Mouse (Mus musculus) embryonic facial prominence, embryonic 11.5 days (tissue): Measurements from ENCODE around the gene Wsb1. TPM values are rescaled to one million over a fixed set of nuclear protein-coding genes. Genes with fewer than 3 reads are reported as not detected.
A peak's percentile ranks its signal among the peaks of the same experiment; 100 is the strongest.

Experiments
- ATAC-seq: fragments of 200-750 bp; cut with Nextera tagmentation; replicated peaks from 2 replicates; pipeline ENCODE4 v1.8.0; 2017; ENCODE audit warnings: low read depth; ENCODE audit not compliant: insufficient number of reproducible peaks, low FRiP score, low TSS enrichment
- DNase-seq: peaks from one replicate; pipeline ENCODE4 v3.0.0-alpha.2; 2015; ENCODE audit warnings: low spot score
- H3K27ac ChIP-seq: fragments of 300-500 bp; sonication (generic); replicated peaks from 2 replicates; pipeline ENCODE4 v1.5.1; 2014; ENCODE audit warnings: mild to moderate bottlenecking, low read depth, low read length, control low read depth
- H3K27me3 ChIP-seq: fragments of 300-500 bp; sonication (generic); 2 replicates; pipeline ENCODE4 v1.6.1; 2014; ENCODE audit warnings: mild to moderate bottlenecking, low read length, moderate library complexity, mixed read lengths; ENCODE audit not compliant: control insufficient read depth, insufficient read depth
- H3K36me3 ChIP-seq: fragments of 300-500 bp; sonication (generic); replicated peaks from 2 replicates; pipeline ENCODE4 v1.6.1; 2014; ENCODE audit warnings: low read depth, mild to moderate bottlenecking, low read length, moderate library complexity, mixed read lengths; ENCODE audit not compliant: control insufficient read depth, insufficient read depth
- H3K4me1 ChIP-seq: fragments of 300-500 bp; sonication (generic); 2 replicates; pipeline ENCODE4 v1.6.1; 2014; ENCODE audit warnings: low read length, mixed read lengths; ENCODE audit not compliant: control insufficient read depth, insufficient read depth
- H3K4me2 ChIP-seq: fragments of 300-500 bp; sonication (generic); 2 replicates; pipeline ENCODE4 v1.6.1; 2014; ENCODE audit warnings: low read depth, mild to moderate bottlenecking, control low read depth, low read length, moderate library complexity
- H3K4me3 ChIP-seq: fragments of 300-500 bp; sonication (generic); 2 replicates; pipeline ENCODE4 v1.5.1; 2014; ENCODE audit warnings: low read depth, low read length, control low read depth
- H3K9ac ChIP-seq: fragments of 300-500 bp; sonication (generic); replicated peaks from 2 replicates; pipeline ENCODE4 v1.6.1; 2014; ENCODE audit warnings: mild to moderate bottlenecking, control low read depth, low read length
- H3K9me3 ChIP-seq: fragments of 300-500 bp; sonication (generic); replicated peaks from 2 replicates; pipeline ENCODE4 v1.6.1; 2016; ENCODE audit warnings: mild to moderate bottlenecking, low read length, inconsistent platforms, mixed read lengths; ENCODE audit not compliant: control insufficient read depth
- WGBS: fragments of 180-500 bp; shearing (Covaris S2); extraction: QIAGEN DNeasy Blood & Tissue Kit; methylation state at CpG from one replicate; pipeline ENCODE4 v1.1.7; 2014; 5-methylcytosine and 5-hydroxymethylcytosine counted together
- polyA plus RNA-seq: library from polyadenylated mRNA; unstranded; fragments of >200 nt; fragmentation: Nextera tagmentation; extraction: Ambion mirVana; gene quantifications from 2 replicates; pipeline ENCODE4 v1.2.1, GENCODE M21; 2014

Gene Wsb1
- polyA plus RNA-seq, 1 experiment from 2014 or later: 480 TPM

DNA sequence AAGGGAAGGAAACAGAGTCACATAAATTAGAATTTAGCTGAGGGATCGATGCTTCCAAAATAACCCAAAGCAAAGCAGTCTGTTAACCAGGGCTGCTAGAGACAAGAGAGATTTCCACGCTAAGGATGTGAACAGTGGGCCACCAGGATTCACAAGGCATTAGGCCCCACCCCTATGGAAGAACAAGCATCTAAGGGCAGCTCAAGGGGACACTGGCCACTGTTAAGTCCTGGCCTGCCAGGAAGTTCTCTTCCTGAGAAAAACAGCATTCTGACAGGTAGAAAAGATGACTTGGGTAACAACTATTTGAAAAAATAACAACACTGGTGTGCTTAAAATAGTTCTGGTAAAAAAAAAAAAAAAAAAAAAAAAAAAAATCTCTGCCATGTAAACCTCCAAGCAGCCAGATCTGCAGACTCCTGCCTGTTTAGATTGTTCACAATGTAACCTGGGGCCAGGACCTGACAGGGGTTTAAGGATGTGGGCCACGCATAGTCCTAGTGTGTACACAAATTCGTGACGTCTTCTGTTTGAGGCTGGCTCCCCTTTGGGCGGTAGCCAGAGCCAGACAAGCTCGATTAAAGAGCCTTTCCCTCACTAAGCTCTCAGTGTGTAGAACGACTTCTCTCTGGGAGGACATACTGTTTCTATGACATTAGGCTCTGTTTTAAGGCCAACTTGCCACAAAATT, 35.4 kb downstream of the Wsb1 start:
- Histone ChIP-seq H3K27me3 (no peaks in the 10 kb centered on the region), H3K4me1 (no peaks in the 10 kb centered on the region), H3K4me2 (no peak overlapping the region), H3K36me3 (no peaks in the 10 kb centered on the region), H3K9ac (no peak overlapping the region), H3K4me3 (no peak overlapping the region), H3K27ac (no peak overlapping the region), H3K9me3 (no peaks in the 10 kb centered on the region)
- ATAC-seq (no peak), DNase-seq (no peak)
- WGBS: 77% methylated on average over 8 of the region's 8 CpGs

DNA sequence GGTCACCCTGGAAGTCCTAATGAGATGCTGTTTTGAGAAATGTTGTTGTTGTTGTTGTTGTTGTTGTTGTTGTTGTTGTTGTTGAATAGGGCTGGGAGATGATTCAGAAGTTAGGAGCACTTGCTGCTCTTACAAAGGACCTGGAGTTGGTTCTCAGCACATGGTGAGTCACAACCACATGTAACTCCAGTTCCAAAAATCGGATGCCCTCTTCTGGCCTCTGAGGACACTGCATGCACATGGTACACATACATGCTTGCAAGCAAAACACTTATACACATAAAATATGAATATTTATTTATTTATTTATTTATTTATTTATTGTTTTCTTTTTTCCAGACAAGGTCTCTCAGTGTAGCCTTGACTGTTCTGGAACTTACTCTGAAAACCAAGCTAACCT, 36.4 kb downstream of the Wsb1 start:
- H3K9me3 ChIP-seq: no peaks in the 10 kb centered on the region
- no peak overlapping the region for H3K4me2 ChIP-seq
- no peak overlapping the region for H3K4me3 ChIP-seq
- no peaks in the 10 kb centered on the region for H3K36me3 ChIP-seq
- ATAC-seq (no peak), DNase-seq (no peak)
- H3K9ac ChIP-seq: no peak overlapping the region
- WGBS: 88% methylated on average over 1 of the region's 1 CpGs
- H3K27ac ChIP-seq: no peak overlapping the region
- H3K4me1 ChIP-seq: no peaks in the 10 kb centered on the region
- no peaks in the 10 kb centered on the region for H3K27me3 ChIP-seq

DNA sequence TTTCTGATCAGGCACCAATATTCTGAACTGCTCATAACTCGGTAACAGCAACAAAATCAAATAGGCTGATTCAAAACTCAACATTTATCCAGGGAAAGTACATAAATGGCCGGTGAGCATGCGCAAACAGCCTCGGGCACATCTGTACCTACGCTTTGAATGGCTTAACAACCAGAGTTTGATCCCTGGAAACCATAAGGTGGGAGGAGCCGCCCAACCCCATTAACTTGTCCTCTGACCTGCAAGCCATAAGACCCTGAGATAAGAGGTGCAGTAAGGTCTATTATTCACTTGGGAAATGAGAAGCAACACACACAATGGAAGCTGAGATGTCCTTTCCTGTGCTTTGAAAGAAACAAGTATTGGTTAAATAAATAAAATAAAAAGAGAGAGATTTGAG, 37.3 kb downstream of the Wsb1 start:
- ATAC-seq (no peak), DNase-seq (no peak)
- Histone ChIP-seq H3K4me2 (no peak overlapping the region), H3K27me3 (no peaks in the 10 kb centered on the region), H3K27ac (no peak overlapping the region), H3K4me1 (no peaks in the 10 kb centered on the region), H3K9ac (no peak overlapping the region), H3K36me3 (no peaks in the 10 kb centered on the region), H3K9me3 (no peaks in the 10 kb centered on the region), H3K4me3 (no peak overlapping the region)
- 79% methylated on average over 6 of the region's 6 CpGs for WGBS

DNA sequence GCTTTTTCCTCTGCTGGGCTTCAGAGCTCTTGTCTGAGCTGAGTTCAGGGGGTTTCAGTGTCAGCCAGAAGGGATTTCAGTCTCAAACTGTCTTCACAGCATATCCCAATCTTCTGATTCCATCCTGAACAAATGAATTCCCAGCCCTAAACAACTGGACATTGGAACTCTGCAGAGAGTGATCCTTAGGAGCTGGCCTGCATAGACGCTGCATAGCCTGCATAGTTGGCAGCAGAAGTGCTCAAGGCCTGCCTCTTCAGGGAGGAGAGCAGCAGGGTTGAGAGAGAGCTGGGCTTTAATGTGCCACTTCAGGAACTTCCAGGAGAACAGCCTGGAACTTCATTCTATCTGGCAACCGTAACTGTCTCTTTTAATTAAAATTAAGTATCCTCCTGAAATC, 38.9 kb downstream of the Wsb1 start:
- no peaks in the 10 kb centered on the region for H3K4me1 ChIP-seq
- DNase-seq (no peak), ATAC-seq (no peak)
- 89% methylated on average over 2 of the region's 2 CpGs for WGBS
- no peaks in the 10 kb centered on the region for H3K27me3 ChIP-seq
- H3K9ac ChIP-seq: no peak overlapping the region
- no peaks in the 10 kb centered on the region for H3K9me3 ChIP-seq
- H3K4me3 ChIP-seq: no peak overlapping the region
- no peaks in the 10 kb centered on the region for H3K36me3 ChIP-seq
- H3K27ac ChIP-seq: no peak overlapping the region
- no peak overlapping the region for H3K4me2 ChIP-seq

DNA sequence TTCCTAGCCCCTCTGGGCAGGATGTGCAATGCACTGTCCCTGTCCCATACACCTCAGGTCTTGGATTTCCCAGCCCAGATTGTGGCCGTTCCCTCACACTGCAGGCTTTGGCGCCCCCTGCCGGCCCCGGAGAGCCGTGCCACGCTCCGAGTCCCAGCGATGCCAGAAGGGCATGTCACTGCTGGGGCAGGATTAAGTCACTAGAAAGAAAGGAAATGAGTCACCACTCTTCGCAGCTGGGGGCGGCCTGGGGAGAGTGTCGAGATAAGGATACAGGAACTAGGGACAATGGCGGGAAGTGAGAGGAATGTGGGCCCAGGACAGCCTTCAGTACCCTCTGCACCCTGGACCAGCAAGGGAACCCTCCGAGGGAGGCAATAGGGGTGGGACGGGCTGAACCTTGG, 40.5 kb downstream of the Wsb1 start:
- no peaks in the 10 kb centered on the region for H3K27me3 ChIP-seq
- no peak overlapping the region for H3K9ac ChIP-seq
- no peak overlapping the region for H3K4me2 ChIP-seq
- WGBS: 11% methylated on average over 14 of the region's 14 CpGs
- H3K27ac ChIP-seq: no peak overlapping the region
- no peaks in the 10 kb centered on the region for H3K36me3 ChIP-seq
- H3K4me3 ChIP-seq: no peak overlapping the region
- H3K9me3 ChIP-seq: no peaks in the 10 kb centered on the region
- ATAC-seq (peak; percentile 56; the same call in 1 of the 2 replicates), DNase-seq (peak; percentile 85)
- no peaks in the 10 kb centered on the region for H3K4me1 ChIP-seq

DNA sequence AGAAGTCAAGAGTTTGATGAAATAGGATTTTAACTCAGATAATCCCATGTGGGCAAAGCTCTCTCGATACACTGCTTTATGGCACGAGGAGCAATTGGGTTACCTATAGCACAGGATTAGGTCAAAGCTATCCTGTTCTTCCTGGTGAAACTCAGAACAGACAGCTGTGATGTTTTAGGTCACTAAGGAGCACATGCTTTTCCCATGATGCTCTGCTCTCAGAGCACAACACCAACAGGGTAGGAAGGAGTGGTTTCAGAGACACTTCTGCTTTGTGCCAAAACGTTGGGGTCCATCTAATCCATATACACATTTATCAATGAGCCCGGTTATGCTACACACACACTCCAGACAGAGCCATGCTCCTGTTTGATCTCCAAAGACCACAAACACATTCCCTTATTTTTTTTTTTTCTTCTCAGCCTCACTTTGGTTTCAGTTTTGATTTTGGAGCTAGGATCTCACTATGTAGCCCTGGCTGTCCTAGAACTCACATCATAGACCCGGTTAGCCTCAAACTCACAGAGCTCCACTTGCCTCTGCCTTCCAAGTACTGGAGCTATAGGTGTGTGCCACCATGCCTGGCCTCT, 44.5 kb downstream of the Wsb1 start:
- Histone ChIP-seq H3K4me3 (no peak overlapping the region), H3K9me3 (no peaks in the 10 kb centered on the region), H3K36me3 (no peaks in the 10 kb centered on the region), H3K27ac (no peak overlapping the region), H3K4me1 (no peaks in the 10 kb centered on the region), H3K9ac (no peak overlapping the region), H3K4me2 (no peak overlapping the region), H3K27me3 (no peaks in the 10 kb centered on the region)
- DNase-seq (no peak), ATAC-seq (no peak)
- 82% methylated on average over 5 of the region's 5 CpGs for WGBS

DNA sequence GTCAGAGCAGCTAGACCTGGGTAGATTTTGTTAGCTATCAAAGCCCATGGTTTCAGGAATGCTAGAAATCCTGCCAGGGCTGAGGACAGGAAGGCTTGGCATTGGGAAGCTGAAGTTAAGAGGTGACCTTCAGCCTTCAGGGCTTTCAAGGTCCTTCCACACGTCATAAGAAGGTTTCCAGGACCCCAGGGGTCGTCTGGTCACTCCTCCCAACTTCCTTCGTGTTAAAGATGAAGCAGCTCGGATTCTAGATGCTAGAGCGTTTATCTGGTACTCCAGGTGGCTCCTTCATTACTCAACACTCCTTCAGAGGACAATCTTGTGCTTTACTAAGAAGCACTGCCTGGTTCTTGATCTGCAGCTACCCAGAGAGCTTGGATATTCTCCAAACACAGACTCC, 45.4 kb downstream of the Wsb1 start:
- 57% methylated on average over 5 of the region's 5 CpGs for WGBS
- no peak overlapping the region for H3K27ac ChIP-seq
- H3K9ac ChIP-seq: no peak overlapping the region

DNA sequence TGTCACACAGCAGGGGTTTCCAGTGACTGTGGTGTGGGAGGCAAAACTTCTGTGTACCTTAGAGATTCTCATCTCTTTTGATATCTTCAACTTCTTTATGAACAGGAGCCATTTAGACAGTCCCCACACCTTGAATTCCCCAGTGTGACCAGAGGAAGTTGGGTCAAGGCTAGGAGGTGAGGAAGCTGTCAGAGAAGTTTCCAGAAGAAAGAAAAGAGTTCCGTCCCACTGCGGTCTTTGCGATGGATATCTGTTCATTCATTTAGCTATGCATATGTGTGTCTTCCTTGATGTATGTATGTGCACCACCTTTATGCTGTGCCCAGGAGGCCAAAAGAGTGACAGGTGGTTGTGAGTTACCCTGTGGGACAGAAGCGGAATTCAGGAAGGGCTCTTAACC, 46.0 kb downstream of the Wsb1 start:
- 93% methylated on average over 4 of the region's 4 CpGs for WGBS
- H3K4me2 ChIP-seq: no peak overlapping the region
- no peak overlapping the region for H3K4me3 ChIP-seq
- no peaks in the 10 kb centered on the region for H3K4me1 ChIP-seq
- ATAC-seq (no peak), DNase-seq (no peak)
- no peaks in the 10 kb centered on the region for H3K9me3 ChIP-seq
- H3K27me3 ChIP-seq: no peaks in the 10 kb centered on the region
- H3K27ac ChIP-seq: no peak overlapping the region
- no peak overlapping the region for H3K9ac ChIP-seq
- no peaks in the 10 kb centered on the region for H3K36me3 ChIP-seq

More for the DNA sequence above, 45.4 kb downstream of the Wsb1 start:
- Histone ChIP-seq H3K4me3 (no peak overlapping the region), H3K27me3 (no peaks in the 10 kb centered on the region), H3K4me1 (no peaks in the 10 kb centered on the region), H3K36me3 (no peaks in the 10 kb centered on the region), H3K4me2 (no peak overlapping the region), H3K9me3 (no peaks in the 10 kb centered on the region)
- DNase-seq (no peak), ATAC-seq (no peak)
